Comparison of ENCODE assay signal across 8 mouse cellular contexts in the genomic region with DNA sequence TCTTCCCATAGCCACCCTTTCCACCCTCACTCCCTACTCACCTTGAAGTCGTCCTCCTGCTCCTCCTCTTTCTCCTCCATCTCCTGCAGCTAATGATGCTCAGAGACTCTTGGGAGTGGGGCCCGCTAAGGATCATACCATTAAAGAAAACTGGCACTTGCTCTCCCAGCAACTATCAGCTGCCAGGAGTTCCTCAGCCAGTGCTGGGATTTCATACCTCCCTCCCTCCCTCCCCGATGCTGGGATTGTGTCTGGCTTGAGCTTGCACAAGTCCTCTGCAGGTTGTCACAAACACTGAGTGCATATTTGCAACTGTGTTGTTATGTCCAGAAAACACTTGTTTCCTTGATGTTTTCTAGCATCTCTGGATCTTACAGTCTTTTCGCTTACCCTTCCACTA. TPM values are rescaled to one million over a fixed set of nuclear protein-coding genes. Genes with fewer than 3 reads are reported as not detected.
DNase-seq lines count a peak whose midpoint lies in the region; ATAC-seq lines count a peak whose summit lies in the region.

Gene Fkbp14, minus strand, starts transcription at position 101 of the 400 bp plus-strand sequence.

- no peaks in the 10 kb centered on the region for H3K9me3 ChIP-seq in limb, embryonic 12.5 days

- no peaks in the 10 kb centered on the region for H3K27me3 ChIP-seq in limb, embryonic 12.5 days

- H3K4me2 ChIP-seq in limb, embryonic 12.5 days, result peak within 1 kb of the TSS; percentile 71

- peaks cover 22% of the 10 kb centered on the region for H3K4me1 ChIP-seq in limb, embryonic 12.5 days (replicated peaks)

- no peak for DNase-seq in adrenal gland, adult 18-20 months (ENCODE audit: low spot score in 2 of 2)
- DNase-seq in adrenal gland, adult (ENCODE audit: inconsistent age in 2 of 2, low spot score in 1 of 2), result no peak
- no peak for DNase-seq in urinary bladder, adult 2 months (ENCODE audit: low spot score)
- DNase-seq in urinary bladder, postnatal 14 days (ENCODE audit: low spot score), result no peak
- DNase-seq in urinary bladder, postnatal 25 days (ENCODE audit: low spot score), result no peak
- DNase-seq in thymus, postnatal 36 days, result no peak

- WGBS in limb, embryonic 12.5 days, result 72% methylated on average over 4 of the region's 4 CpGs

- no peaks in the 10 kb centered on the region for H3K36me3 ChIP-seq in limb, embryonic 12.5 days

- no peak for ATAC-seq in limb, embryonic 12.5 days (ENCODE audit: insufficient number of reproducible peaks, insufficient read depth, low FRiP score, low TSS enrichment, low read depth)
- ATAC-seq in erythroid progenitor cell, adult 5-6 weeks (replicated peaks; ENCODE audit: low FRiP score, poor library complexity, severe bottlenecking), result no peak

- no peak within 1 kb of the TSS for H3K9ac ChIP-seq in limb, embryonic 12.5 days (replicated peaks)

- H3K27ac ChIP-seq in limb, embryonic 12.5 days, result no peak within 1 kb of the TSS

- H3K4me3 ChIP-seq in limb, embryonic 12.5 days (replicated peaks), result peak within 1 kb of the TSS; percentile 89

RNA-seq across cellular contexts. Expression of gene Fkbp14, which starts in this region (rescaled TPM):
- total RNA-seq in adrenal gland, adult 18-20 months (2021), result 10 to 100 TPM; 22.2 to 23.4 TPM
- 24.5 and 30.0 TPM in 2 replicates for polyA plus RNA-seq in urinary bladder, adult 2 months (2012; rRNA removed)
- polyA plus RNA-seq in limb, embryonic 12.5 days (2016; fragmentation: Nextera tagmentation; extraction: Ambion mirVana), result 25.2 and 26.1 TPM in 2 replicates
- not detected in 2 replicates for total RNA-seq in erythroid progenitor cell, adult 5-6 weeks (2015; ENCODE audit: low replicate concordance)
- 0.64 and 3.4 TPM in 2 replicates for total RNA-seq in erythroid progenitor cell, adult 5-6 weeks (2017; ENCODE audit: low replicate concordance)

Comparison
In these comparisons a context has a peak if more than half of its experiments do, and no peak if none do; other contexts are left out.
1. RNA of gene Fkbp14 (total RNA-seq): 22.2 to 23.4 TPM in adrenal gland, adult 18-20 months; 0.64 to 3.4 TPM in erythroid progenitor cell, adult 5-6 weeks; every median in the first group is over 4 times any median in the second.